Mouse (Mus musculus): ENCODE data around the gene Hepacam2. TPM values are rescaled to one million over a fixed set of nuclear protein-coding genes. Genes with fewer than 3 reads are reported as not detected.
"Not testable (repeated sequence)": the region's sequence is repeated elsewhere in the genome, so short reads cannot be mapped to it uniquely, and the experiment has no call there.

The Hepacam2 gene
- polyA plus RNA-seq, 1 experiment from 2014 or later, result 0.24 TPM

- 67% methylated on average over 6 of the region's 6 CpGs for WGBS
- Histone ChIP-seq H3K36me3 (no peaks in the 10 kb centered on the region), H3K4me3 (no peak overlapping the region), H3K27ac (no peak overlapping the region), H3K4me1 (no peaks in the 10 kb centered on the region), H3K27me3 (no peaks in the 10 kb centered on the region), H3K4me2 (replicated peaks) (no peak overlapping the region), H3K9ac (no peak overlapping the region), H3K9me3 (no peaks in the 10 kb centered on the region)
- no peak for ATAC-seq (ENCODE audit: insufficient number of reproducible peaks, insufficient read depth, low FRiP score, low TSS enrichment)
Observed at GRCm38 (mm10) chr6:3463026-3463425, 35.1 kb downstream of the Hepacam2 start.

DNA sequence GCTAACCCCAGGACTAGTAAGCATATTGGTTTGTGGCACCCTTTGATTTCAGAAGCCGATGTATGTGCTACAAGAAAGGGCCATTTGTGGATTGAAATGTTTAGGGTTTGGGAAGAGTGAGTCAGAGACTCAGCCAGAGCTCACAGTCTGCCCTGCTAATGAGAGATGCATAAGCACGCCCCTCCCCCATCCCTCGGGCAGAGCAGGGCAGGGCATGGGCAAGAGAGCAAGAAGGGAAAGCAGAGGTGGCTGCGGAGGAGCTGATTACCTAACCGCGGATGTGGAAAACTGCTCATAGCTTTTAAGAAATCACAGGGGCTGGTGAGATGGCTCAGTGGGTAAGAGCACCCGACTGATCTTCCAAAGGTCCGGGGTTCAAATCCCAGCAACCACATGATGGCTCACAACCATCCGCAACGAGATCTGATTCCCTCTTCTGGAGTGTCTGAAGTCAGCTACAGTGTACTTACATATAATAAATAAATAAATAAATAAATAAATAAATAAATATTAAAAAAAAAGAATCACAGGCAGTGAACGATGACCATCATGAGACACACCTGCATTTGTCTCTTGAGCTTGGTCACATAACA is 42.1 kb downstream of the Hepacam2 start:
- Histone ChIP-seq H3K9ac (no peak overlapping the region), H3K36me3 (no peaks in the 10 kb centered on the region), H3K9me3 (no peaks in the 10 kb centered on the region), H3K27me3 (no peaks in the 10 kb centered on the region), H3K4me1 (0 out of 2 replicates have a peak, but pooled peaks cover 2% of the 10 kb centered on the region), H3K4me2 (replicated peaks) (no peak overlapping the region), H3K4me3 (no peak overlapping the region), H3K27ac (no peak overlapping the region)
- no peak for ATAC-seq (ENCODE audit: insufficient number of reproducible peaks, insufficient read depth, low FRiP score, low TSS enrichment)
- WGBS, result 73% methylated on average over 11 of the region's 11 CpGs

GRCm38 (mm10) chr6:3454421-3454820 is 43.7 kb downstream of the Hepacam2 start:
- Histone ChIP-seq H3K9ac (no peak overlapping the region), H3K36me3 (no peaks in the 10 kb centered on the region), H3K4me3 (no peak overlapping the region), H3K4me1 (0 out of 2 replicates have a peak, but pooled peaks cover 2% of the 10 kb centered on the region), H3K27ac (no peak overlapping the region), H3K9me3 (no peaks in the 10 kb centered on the region), H3K27me3 (no peaks in the 10 kb centered on the region), H3K4me2 (replicated peaks) (no peak overlapping the region)
- no peak for ATAC-seq (ENCODE audit: insufficient number of reproducible peaks, insufficient read depth, low FRiP score, low TSS enrichment)
- 44% methylated on average over 5 of the region's 5 CpGs for WGBS

- Histone ChIP-seq H3K27me3 (no peaks in the 10 kb centered on the region), H3K9ac (no peak overlapping the region), H3K4me2 (replicated peaks) (no peak overlapping the region), H3K27ac (no peak overlapping the region), H3K9me3 (no peaks in the 10 kb centered on the region), H3K4me1 (no peaks in the 10 kb centered on the region), H3K36me3 (no peaks in the 10 kb centered on the region), H3K4me3 (no peak overlapping the region)
- 4% methylated on average over 5 of the region's 5 CpGs for WGBS
- ATAC-seq (ENCODE audit: insufficient number of reproducible peaks, insufficient read depth, low FRiP score, low TSS enrichment), result no peak
Observed at GRCm38 (mm10) chr6:3447404-3447803, 50.7 kb downstream of the Hepacam2 start.

DNA sequence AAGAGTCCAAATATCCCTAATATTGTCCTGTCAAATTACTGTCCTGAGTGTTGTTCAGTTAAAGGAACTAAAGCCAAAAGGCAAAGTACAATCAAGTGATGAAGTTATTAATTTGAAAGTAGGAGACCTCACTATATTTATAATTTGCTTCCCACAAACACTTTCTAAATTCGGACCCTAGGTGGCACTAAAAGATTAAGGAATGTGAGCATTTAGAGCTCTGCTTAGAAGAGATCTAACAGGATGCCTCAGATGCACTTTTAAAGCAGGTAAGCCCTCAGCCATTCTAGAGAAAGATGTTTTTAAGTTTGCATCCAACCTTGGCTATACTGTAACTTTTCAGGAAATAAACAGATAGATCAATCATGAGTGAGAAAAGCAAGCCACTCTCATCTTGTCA is 54.2 kb downstream of the Hepacam2 start:
- no peak for ATAC-seq (ENCODE audit: insufficient number of reproducible peaks, insufficient read depth, low FRiP score, low TSS enrichment)
- H3K27ac ChIP-seq, result no peak overlapping the region
- H3K9ac ChIP-seq, result no peak overlapping the region
- no peaks in the 10 kb centered on the region for H3K9me3 ChIP-seq
- no peaks in the 10 kb centered on the region for H3K27me3 ChIP-seq
- H3K4me2 ChIP-seq (replicated peaks), result no peak overlapping the region
- no peak overlapping the region for H3K4me3 ChIP-seq
- H3K4me1 ChIP-seq, result no peaks in the 10 kb centered on the region
- no peaks in the 10 kb centered on the region for H3K36me3 ChIP-seq
- WGBS, result 17% methylated on average over 1 of the region's 1 CpGs

GRCm38 (mm10) chr6:3436087-3436486 is 62.0 kb downstream of the Hepacam2 start:
- H3K36me3 ChIP-seq, result no peaks in the 10 kb centered on the region
- ATAC-seq (ENCODE audit: insufficient number of reproducible peaks, insufficient read depth, low FRiP score, low TSS enrichment), result no peak

GRCm38 (mm10) chr6:3430976-3431375 is 67.1 kb downstream of the Hepacam2 start:
- not testable (repeated sequence) for H3K27ac ChIP-seq; H3K27me3 ChIP-seq; H3K9me3 ChIP-seq; ATAC-seq (ENCODE audit: insufficient number of reproducible peaks, insufficient read depth, low FRiP score, low TSS enrichment); H3K9ac ChIP-seq; H3K36me3 ChIP-seq; H3K4me1 ChIP-seq; H3K4me3 ChIP-seq; H3K4me2 ChIP-seq (replicated peaks)
- 79% methylated on average over 2 of the region's 2 CpGs for WGBS

More at GRCm38 (mm10) chr6:3436087-3436486, 62.0 kb downstream of the Hepacam2 start:
- H3K27me3 ChIP-seq, result no peaks in the 10 kb centered on the region
- no peak overlapping the region for H3K4me3 ChIP-seq
- H3K9ac ChIP-seq, result no peak overlapping the region
- no peak overlapping the region for H3K4me2 ChIP-seq (replicated peaks)
- no peaks in the 10 kb centered on the region for H3K4me1 ChIP-seq
- no peak overlapping the region for H3K27ac ChIP-seq
- no peaks in the 10 kb centered on the region for H3K9me3 ChIP-seq

GRCm38 (mm10) chr6:3427047-3427446 is 71.1 kb downstream of the Hepacam2 start:
- Histone ChIP-seq H3K4me2 (replicated peaks) (no peak overlapping the region), H3K36me3 (no peaks in the 10 kb centered on the region), H3K27me3 (no peaks in the 10 kb centered on the region), H3K4me3 (no peak overlapping the region), H3K27ac (no peak overlapping the region), H3K4me1 (no peaks in the 10 kb centered on the region), H3K9me3 (no peaks in the 10 kb centered on the region), H3K9ac (no peak overlapping the region)
- ATAC-seq (ENCODE audit: insufficient number of reproducible peaks, insufficient read depth, low FRiP score, low TSS enrichment), result no peak
- 64% methylated on average over 1 of the region's 1 CpGs for WGBS

DNA sequence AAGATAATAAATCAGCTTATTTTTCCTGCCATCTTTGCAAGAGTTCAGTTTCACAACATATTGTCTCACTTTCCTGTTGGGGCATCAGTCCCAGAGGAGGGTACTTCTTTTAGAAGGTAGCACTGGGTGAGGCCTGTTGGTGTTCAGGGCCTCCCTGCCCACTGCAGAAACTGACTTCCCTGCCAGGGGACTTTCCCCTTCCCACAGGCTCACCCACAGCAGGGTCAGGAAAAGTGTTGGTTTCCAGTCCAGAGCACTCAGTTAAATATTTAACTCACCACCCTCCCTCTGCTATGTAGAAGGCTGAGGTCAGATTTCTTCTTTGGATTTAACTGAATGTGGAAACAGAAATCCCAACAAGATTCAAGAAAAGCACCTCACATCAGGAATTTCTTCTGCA is 72.8 kb downstream of the Hepacam2 start:
- not testable (repeated sequence) for H3K4me1 ChIP-seq; H3K4me2 ChIP-seq (replicated peaks); ATAC-seq (ENCODE audit: insufficient number of reproducible peaks, insufficient read depth, low FRiP score, low TSS enrichment); H3K9ac ChIP-seq; H3K9me3 ChIP-seq; H3K4me3 ChIP-seq; H3K27ac ChIP-seq; H3K27me3 ChIP-seq; H3K36me3 ChIP-seq

- H3K27me3 ChIP-seq; H3K4me2 ChIP-seq (replicated peaks); H3K9me3 ChIP-seq; H3K4me1 ChIP-seq; H3K36me3 ChIP-seq; H3K4me3 ChIP-seq; H3K9ac ChIP-seq; H3K27ac ChIP-seq; ATAC-seq (ENCODE audit: insufficient number of reproducible peaks, insufficient read depth, low FRiP score, low TSS enrichment): not testable (repeated sequence)
- 50% methylated on average over 1 of the region's 4 CpGs for WGBS
Observed at GRCm38 (mm10) chr6:3424613-3425277, 73.4 kb downstream of the Hepacam2 start.

Data from embryonic facial prominence, embryonic 12.5 days (tissue).